Mouse (Mus musculus): ENCODE results near the gene Tmcc1.
"Not testable (repeated sequence)": the region's sequence is repeated elsewhere in the genome, so short reads cannot be mapped to it uniquely, and the experiment has no call there.

Tmcc1 gene

DNA sequence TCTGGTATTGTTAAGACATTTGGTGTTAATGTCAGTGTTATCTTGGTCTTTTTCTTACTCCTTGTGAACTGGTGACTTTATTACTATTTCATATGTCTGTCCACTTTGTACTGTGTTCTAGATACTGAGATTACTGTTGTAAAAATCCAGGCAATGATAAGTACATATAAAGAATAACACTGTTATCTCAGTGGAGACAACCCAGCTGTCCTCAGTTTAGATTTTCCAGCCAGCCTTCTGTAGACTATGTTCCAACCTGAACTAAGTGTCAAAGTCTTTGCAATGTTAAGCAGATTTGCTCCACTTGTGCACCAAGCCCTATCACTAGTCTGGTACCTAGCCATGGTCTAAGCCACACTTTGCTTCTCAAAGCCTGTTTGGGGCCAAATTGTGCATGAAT lies 118.4 kb downstream of the Tmcc1 start:
- DNase-seq (ENCODE audit: low spot score): no peak

DNA sequence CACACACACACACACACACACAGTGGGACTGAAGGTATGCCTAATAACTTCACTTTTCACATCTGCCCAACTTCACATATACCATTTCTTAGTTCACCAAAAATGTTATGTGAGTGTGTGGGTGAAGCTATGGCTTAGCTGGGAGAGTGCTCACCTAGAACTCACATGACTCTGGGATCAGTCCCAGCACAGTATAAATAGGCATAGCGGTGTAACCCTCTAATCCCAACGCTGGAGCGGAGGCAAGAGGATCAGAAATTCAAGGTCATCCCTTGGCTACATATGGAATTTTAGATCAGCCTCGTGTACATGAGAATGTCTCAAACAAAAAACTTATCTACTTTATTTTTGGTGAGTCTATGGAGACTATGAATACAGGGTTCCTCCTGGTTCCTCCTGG lies 119.7 kb downstream of the Tmcc1 start:
- DNase-seq (ENCODE audit: low spot score): no peak

DNA sequence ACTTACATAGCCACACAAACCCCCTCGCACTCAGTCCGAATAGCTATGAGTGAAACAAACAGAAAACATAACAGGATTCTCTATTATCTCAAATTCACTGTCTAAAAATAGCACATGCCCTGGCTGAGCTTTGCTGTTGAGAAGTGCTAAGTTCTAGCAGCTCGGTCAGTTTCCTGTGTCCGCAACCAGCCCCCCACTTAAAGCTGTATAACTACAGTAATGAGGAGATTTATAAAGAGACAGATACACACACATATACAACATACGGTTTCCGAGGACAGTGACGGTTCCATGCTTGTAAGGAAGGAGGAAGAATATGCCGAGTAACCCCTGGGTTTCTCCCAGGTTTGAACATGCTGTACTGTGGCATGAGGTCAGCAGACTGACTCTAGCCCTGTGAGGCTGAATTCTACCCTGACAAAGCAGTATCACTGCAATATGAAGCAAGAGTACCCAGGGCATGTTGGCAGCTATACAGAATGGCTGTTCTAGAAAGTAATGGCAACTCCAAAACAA lies 120.5 kb downstream of the Tmcc1 start:
- DNase-seq (ENCODE audit: low spot score): no peak

DNA sequence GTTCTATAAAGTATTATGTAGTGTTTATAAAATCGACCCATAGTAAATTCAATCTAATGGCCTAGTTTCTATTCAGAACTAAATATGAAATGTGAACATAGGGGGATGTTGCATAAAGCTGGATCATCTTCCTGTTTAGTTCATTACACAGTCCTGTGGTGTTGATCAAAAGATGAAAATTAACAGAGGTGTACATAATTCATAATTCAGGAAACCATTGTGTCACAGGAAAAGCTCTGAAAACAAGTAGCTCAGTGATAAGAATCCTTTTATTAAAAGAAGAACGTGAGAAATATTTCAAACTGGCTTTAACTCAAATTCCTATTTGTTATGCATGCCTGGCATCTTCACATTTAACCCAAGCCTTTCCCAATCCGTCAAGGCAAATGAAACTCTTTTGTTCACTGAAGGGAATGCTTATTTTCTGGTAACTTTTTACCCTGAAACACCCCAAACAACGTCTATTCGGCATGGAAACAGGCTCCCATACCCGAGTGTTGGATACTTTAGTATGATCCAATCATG lies 121.0 kb downstream of the Tmcc1 start:
- no peak for DNase-seq (ENCODE audit: low spot score)

DNA sequence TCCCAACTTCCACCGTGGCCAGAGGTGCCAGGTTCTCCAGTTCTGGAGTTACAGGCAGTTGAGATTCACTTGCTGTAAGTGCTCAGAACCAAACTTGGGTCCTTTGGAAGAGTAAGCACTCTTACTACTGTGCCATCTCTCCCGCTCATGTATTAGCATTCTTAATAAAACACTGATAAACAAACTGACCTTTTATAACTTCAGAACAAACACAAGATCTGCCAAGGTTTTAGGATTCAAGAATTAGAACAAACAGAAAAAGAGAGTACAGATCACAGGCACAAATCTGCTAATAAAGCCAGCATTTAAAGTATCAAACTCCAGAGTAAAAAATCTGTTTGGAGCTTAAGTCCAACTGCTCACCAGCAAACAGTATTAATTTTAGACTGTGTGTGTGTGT lies 121.5 kb downstream of the Tmcc1 start:
- no peak for DNase-seq (ENCODE audit: low spot score)

DNA sequence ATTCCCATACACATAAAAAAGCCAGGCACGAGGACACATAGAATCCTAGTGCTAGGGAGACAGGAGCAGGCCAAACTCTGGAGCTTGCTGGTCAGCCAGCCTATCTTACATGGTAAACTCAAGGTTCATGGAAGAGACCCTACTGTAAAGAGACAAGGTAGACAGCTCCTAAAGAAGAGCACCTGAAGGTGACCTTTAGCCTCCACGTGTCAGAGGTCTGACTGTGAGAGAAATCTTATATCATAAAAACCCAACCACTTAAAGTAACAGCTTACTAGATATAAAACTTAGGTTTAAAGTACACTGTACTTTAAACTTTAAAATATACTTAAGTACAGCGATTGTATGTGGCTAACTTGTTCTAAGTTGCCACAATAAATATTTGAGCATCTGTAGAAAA lies 122.7 kb downstream of the Tmcc1 start:
- no peak for DNase-seq (ENCODE audit: low spot score)

DNA sequence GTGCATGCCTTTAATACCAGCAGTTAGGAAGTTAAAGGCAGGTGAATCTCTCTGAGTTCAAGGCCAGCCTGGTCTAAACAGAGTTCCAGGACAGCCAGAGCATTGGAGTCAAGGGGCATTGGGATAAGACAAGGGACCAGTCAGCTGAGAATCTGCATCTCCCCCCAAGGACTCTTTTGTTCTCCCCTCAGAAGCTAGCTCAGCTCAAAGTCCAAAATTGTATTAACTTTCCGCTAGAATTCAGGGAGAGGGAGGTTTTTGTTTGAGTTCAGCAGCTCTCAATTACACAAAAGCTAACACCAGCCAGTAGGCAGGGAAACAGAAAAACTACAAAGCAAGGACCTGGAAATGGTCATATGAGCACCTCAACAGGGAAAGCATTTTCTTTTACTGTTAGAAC lies 129.8 kb downstream of the Tmcc1 start:
- no peak for DNase-seq (ENCODE audit: low spot score)

DNA sequence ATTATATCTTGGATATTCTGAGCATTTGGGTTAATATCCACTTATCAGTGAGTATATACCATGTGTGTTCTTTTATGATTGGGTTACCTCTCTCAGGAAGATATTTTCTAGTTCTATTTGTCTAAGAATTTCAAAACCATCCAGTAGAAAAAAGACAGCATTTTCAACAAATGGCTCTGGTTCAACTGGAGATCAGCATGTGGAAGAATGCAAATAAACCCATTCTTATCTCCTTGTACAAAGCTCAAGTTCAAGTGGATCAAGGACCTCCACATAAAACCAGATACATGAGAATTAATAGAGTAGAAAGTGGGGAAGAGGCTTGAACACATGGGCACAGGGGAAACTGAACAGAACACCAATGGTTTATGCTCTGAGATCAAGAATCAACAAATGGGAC lies 133.7 kb downstream of the Tmcc1 start:
- not testable (repeated sequence) for DNase-seq (ENCODE audit: low spot score)

DNA sequence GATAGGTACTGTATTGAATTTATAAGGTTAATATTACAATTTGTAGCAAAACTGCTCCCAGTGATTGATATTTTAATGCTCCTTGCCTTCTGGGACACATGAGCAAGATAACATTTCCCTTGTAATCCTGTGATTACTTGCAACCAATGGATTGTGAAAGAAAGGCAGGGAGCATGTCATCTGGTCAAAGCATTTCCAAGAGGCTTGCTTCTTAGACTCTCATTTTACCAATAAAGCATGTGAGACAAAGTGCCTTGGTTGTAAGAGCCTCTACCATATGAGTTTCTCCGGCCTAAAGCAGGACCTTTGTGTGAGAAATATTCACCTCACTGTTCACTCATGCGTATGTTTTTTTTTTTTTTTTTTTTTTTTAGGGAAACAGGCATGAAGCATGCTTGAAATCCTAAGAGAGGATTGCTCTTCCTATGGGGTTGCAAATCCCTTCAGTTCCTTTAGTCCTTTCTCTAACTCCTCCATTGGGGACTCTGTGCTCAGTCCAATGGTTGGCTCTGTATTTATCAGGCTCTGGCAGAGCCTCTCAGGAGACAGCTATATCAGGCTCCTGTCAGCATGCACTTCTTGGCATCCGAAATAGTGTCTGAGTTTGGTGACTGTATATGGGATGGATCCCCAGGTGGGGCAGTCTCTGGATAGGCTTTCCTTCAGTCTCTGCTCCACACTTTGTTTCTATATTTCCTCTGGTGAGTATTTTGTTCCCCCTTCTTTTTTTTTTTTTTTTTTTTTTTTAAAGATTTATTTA lies 134.6 kb downstream of the Tmcc1 start:
- no peak for DNase-seq (ENCODE audit: low spot score)

DNA sequence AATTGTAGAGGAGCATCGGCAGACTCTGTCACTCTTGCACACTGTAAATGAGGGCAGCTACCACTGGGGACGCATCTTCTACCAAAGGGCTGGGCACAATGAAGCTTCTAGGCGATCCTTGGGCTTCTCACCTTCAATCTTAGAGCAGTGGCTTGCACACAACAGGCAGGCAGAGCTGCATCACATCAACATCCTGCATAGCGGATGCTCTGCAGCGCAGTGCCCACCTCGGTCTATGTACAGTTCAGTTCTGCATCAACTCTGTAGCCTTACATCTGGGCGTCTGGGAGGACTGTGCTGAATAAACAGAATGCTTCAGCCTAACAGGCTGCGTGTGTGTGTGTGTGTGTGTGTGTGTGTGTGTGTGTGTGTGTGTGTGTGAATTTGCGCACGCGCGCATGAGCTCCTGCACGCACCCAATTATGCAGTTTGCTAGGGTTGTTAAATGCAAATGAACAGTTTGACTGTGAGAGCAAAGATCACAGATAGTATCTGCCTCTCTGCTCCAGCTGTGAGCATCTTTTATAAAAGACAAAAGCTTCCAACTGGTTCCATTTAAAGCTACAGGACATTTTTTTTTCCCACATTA lies 136.5 kb downstream of the Tmcc1 start:
- DNase-seq (ENCODE audit: low spot score): no peak

DNA sequence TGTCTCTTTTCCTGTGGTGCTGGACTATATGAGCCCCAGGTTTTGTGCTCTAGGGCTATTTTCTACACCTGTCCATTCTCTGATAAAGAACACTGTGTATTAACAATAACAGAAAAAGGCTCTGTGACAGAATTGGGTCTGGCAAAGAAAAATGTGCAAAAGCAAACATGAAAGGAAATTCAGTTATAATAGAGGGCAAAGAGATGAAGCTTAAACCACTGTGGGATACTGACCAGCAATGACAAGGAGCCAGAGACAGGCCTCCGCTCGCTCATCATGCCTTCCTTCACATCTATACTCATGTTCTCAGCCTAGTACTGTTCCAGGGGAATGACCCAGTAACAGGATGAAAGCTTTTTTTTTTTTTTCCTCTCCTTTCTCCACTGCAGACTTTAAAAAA lies 137.5 kb downstream of the Tmcc1 start:
- no peak for DNase-seq (ENCODE audit: low spot score)

DNA sequence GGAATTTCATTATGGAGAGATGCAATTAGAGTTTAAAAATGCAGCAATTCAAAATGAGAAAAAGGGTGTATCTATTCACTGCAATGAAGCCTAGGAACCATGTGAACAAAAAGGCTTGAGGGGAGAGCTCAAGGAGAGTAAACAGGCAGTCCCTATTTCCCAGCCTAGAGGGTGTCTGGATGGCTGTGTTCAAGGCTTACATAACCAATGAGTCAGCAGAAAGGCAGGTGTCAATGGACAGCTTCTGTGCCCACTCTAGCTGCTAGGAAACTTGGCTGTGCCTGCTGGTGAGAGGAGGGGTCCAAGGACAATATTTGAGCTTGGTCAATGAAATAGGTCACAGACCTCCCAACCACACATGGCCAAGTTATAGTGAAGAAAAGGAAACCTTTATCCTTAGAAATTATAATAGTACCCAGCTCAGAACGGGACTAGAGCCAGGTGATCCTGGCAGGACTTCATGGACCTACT lies 138.2 kb downstream of the Tmcc1 start:
- no peak for DNase-seq (ENCODE audit: low spot score)

DNA sequence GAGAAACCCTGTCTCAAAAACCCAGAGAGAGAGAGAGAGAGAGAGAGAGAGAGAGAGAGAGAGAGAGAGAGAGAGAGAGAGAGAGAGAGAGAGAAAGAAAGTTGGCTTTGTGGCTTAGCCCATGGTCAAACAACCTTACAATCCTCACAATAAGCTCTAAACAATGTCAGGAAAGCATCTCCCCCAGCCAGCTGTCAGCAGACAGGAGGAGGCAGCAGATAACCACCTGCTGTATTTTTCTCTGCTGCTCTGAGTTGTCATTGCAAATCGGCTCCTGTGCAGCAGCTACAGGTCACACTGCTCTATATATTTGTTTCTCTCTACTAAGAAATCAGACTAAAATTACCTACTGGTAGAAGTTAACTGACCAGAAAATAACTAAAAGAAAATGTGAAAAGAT lies 145.4 kb downstream of the Tmcc1 start:
- DNase-seq (ENCODE audit: low spot score): no peak

DNA sequence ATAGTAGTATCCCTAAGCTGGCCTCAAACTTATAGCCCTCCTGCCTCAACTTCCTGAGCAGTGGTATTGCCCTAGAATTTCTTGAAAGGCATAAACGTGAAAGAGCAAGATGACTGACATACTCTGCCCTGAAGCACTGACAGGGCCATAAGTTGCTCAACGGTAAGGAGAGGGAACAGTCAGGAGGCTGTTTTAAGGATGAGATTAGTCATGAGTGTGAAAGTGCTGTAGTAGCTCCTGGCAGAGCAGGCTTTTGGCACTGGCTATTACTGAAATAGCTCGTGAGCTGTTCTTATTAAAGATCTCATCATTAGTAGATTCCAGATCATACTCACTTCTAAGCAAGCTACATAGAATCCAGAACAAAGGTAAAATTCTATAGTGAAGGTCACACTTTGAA lies 145.9 kb downstream of the Tmcc1 start:
- DNase-seq (ENCODE audit: low spot score): no peak

DNA sequence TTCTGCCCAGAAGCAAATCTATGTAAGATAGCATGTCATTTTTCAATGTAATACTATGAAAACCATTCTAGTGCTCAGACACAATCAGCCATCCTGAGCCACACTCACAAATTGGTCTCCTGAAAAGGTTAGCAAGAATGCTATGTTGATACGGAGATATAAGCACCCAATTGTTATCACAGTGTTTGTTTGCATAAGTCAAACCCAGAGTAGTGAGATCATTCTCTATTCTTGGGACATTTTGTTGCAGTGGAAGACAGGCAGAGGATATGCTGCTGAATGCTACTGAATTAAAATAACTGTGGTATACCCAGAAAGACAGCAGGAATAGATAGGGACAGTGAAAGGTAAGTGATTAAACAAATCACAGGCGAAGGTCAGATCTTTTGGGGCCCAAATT lies 149.2 kb downstream of the Tmcc1 start:
- DNase-seq (ENCODE audit: low spot score): no peak

DNA sequence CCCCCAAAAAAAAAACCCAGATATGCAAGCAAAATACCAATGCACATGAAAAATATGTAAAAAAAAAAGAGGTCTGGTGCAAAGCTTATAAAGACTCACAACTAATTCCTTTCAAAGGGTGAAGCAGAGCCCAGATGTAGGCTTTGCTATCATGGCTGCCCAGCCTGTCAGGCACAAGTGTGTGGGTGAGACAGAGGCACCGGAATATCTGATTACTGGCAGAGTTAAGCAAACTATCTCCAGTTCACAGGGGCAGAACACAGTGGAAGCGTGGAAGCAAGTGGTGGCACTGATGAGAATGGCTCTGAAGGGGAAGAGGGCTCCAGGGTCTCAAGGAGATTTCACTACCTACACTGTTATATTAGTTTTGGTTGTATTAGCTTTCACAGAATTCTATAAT lies 155.1 kb downstream of the Tmcc1 start:
- DNase-seq (ENCODE audit: low spot score): no peak

DNA sequence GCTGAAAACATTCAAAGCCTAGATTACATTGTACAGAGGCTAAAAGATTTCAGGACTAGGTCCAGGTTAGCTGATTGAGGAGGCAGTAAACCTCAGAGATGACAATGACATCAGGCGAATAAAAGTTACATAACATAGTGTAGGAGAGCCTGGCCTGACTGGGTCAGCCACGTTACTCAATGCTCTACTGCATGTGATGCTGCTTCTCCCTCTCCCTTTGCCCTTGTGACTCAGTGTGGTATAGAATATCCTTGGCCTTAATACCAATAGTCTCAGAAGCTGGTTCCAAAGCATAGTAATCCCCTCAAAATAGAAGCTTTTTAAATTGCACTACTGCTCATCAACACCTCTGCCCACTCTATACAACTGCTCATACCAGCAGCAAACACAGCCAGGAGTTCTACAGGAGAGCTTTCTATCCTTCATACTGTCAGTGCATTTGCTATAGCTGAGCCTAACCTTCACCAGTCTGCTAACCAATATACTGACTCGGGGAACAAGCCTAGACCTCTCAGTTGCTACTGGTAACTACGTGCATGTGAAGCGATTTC lies 155.9 kb downstream of the Tmcc1 start:
- no peak for DNase-seq (ENCODE audit: low spot score)

DNA sequence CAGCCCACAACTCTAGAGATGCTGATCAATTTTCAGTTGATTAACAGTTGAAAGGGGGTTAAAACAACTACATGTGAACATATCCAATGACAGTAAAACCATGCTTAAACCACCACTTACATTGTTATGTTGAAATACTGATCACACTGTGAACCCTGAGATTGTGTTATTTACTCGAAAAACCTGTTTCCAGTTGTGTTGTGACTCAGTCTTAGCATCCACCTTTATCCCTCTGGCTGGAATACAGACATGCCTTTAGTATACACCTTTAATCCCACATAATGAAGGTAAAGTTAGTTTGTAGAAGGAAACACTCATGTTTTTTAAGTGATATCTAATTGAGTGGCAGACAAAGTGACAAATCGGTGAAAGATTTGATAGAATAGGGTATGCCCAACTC lies 156.7 kb downstream of the Tmcc1 start:
- DNase-seq (ENCODE audit: low spot score): no peak

DNA sequence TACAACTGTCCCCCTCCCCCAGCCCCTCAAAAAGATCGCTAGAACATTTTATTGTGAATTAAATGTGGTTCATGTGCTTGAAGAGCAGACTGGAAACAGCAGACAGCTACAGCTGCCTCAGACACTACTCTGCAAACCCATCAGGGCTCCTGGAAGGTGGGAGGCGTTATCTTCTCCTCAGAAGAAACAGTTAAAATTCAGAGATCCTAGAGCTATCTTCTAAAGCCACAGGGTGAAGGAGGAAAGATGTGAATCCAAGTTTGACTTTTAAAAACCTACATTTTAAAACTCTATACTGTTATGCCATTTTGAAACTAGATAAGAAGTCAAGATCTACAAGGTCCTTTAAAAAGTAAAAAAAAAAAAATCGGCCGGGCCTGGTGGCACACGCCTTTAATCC lies 162.2 kb downstream of the Tmcc1 start:
- DNase-seq (ENCODE audit: low spot score): no peak

DNA sequence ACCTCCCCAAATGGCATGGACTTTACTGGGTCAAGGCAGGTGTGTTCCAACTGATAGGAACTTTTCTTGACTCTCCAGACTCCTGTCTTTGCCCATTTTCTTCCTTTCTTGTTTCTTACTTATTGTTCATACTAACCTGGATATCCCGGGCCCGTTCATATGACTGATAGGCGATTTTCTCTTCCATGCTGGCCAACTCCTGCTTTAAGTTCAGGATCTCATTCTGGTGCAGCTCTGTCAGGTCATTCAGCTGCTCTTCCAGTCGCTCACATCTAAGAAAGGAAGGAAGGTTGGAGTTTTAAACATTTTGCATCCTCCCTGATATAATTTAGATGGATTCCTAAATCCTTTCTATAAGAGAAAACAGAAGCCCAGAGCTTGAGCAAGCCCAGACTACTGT lies 168.6 kb downstream of the Tmcc1 start:
- DNase-seq (ENCODE audit: low spot score): no peak

DNA sequence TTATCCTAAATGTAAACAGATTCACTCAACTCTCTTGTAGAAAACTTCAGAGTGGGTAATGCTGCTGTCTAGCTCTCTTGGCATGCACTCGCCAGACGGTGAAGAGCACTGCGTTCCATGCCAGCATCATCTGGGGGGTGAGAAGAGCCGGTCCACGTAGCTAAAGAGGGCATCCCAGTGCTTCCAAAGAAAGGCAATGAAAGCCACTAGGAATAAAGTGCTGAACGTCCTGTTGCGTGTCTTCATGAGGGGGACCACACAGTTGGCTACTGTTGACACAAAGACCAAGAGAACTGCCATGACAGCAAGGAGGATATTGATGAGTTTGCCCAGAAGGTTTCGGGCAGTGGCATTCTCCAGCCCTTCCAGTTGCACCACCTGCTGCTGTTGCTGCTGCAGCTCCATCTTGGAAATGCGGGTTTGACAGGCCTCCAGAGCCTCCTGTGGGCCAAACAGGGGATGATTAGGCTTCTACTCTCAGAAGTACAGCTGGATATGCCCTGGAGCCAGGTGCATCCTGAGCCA lies 171.3 kb downstream of the Tmcc1 start:
- no peak for DNase-seq (ENCODE audit: low spot score)

DNA sequence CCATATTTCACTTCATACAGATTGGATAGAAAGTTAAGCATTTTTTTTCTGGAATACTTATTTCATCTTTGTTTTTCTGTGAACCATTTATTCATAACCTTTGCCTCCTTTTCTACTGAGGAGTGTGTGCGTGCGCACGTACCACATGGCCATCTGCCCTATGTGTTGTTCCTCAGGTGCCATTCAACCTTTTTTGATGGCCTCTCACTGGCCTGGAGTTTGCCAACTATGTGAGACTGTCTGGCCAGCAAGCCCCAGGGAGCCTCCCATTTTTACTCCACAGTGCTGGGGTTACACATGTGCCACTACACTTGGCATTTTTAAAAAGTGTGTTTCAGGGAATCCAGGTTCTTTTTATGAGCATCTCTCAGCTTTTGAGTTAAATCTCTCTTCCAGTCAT lies 177.4 kb downstream of the Tmcc1 start:
- no peak for DNase-seq (ENCODE audit: low spot score)

DNA sequence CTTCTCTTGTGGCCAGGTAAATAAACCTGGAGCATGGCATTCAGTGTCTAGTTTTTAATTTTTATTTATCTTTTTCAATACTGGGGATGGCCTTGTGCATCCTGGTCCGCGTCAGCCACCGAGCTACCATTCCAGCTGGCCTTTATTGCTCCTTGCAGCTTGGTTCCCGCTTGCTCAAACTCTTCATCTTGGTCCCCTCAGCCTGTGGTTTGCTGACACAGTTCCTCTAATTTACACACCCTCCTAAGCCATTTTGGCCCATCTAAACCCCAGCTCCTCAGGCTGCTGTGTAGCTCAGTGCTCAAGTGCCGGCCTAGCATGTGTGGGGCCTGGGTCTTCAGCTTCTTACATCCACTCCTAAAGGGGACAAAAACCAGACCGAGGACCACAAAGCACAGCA lies 179.2 kb downstream of the Tmcc1 start:
- DNase-seq (ENCODE audit: low spot score): no peak

All from testis, postnatal 14 days (tissue).